Mouse (Mus musculus): ENCODE measurements around the gene Smyd4.

Smyd4 gene

GRCm38 (mm10) chr11:75452812-75453557, 104.8 kb downstream of the Smyd4 start:
- DNase-seq (ENCODE audit: low spot score in 2 of 2) = no peak

GRCm38 (mm10) chr11:75453991-75454930, 106.0 kb downstream of the Smyd4 start, which contains the start of gene Wdr81:
Gene Wdr81, minus strand, starts transcription at chr11:75454717.
- peak; percentile 93 to 96 for DNase-seq (ENCODE audit: low spot score in 2 of 2)

All from right cerebral cortex, postnatal 10 days (tissue).